Mouse (Mus musculus) brain, embryonic 14.5 days (tissue): ENCODE measurements around the gene Usp46.

Source experiments
- CTCF ChIP-seq: fragments of 200-500 bp; IDR thresholded peaks from 2 replicates; pipeline ENCODE4 v1.5.1; 2012; ENCODE audit warnings: inconsistent platforms, mild to moderate bottlenecking, moderate library complexity, borderline replicate concordance; ENCODE audit not compliant: insufficient read depth, insufficient read length; ENCODE audit errors: extremely low read depth
- POLR2A ChIP-seq: fragments of 200-500 bp; IDR thresholded peaks from 2 replicates; pipeline ENCODE4 v1.6.1; 2012; ENCODE audit warnings: mild to moderate bottlenecking, inconsistent platforms, borderline replicate concordance; ENCODE audit not compliant: poor library complexity, insufficient read depth, insufficient read length, severe bottlenecking; ENCODE audit errors: extremely low read depth

GRCm38 (mm10) chr5:74095611-74096010 is 27.4 kb upstream of the Usp46 start:
- TF ChIP-seq CTCF (no peak), POLR2A (no peak)
